Mouse (Mus musculus): ENCODE data around the gene Slc25a10. TPM values are rescaled to one million over a fixed set of nuclear protein-coding genes. Genes with fewer than 3 reads are reported as not detected.

Slc25a10 gene
- total RNA-seq, 2 experiments from 2014 or later = 3.2 to 8.7 TPM

DNA sequence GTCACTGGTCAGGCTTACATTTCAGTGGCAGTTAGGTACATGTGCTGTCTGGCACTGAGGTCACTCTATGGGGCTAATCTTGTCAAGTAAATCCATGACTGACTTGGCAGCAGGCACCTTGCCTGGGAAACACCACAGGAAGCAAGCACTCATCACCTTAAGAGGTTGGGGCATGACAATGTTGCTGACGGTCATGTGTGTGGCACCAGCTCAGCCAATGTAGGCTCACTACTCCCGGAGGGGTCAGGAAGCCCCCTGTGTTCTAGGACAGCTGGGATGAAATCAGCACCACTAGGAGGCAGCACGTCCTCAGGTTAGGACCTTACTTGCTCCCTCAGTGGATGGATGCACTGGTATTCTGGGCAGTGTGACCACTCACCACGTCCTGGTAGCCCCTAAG is 50.3 kb downstream of the Slc25a10 start:
- no peak for DNase-seq

DNA sequence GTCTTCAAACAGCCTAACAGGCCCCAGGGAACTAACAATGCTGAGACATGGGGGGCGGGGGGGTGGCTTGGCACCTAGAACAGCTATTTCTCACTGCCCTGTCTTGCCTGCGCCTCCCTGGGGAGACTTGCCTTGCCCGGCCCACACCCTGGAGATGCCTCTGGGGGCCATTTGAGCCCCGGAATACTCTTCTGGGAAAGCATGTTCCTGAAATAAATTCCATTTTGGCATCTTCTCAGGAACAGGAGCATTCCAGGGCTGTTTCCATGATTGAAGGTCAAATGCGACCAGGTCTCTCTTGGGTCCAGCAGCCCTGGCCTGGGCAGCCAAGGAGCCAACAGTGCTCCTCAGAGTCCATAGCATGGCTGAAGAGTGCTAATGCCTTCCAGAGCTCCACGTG is 50.7 kb downstream of the Slc25a10 start:
- no peak for DNase-seq

DNA sequence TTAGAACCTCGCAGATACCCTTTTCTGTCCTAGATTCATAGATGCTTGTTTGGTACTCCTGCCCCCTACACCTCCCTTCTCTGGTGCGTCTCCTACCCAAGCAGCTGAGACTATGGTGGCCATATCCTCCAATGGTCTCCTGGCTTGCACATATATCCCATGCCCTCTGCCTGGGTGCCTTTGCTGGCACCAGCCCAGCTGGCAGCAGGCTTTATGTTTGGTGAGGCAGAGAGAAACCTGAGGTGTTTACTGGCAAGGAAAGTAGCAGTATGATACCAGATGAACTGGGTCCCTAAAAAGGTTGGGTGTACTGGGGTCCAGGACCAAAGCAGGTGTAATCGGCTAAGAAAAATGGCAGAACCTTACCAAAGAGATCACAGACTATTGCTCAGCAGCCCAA is 54.3 kb downstream of the Slc25a10 start:
- DNase-seq = no peak

DNA sequence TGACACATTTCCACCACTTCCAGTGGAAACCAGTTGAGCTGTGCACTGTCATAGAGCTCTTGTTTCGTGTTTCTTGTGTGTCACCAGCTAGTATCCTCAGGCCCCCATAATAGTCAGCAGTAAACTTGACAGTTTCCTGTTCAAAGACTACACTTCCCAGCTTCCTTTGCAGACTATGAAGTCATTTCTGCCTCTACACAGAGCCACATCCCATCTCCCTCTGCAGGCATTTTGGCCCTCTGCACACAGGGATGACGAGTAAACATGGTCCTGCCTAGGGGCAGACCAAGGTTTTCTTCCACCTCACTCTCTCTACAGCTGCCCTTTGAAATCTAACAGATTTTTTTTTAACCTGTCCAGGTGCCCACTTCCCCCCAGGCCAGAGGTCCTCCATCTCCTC is 55.8 kb downstream of the Slc25a10 start:
- no peak for DNase-seq

DNA sequence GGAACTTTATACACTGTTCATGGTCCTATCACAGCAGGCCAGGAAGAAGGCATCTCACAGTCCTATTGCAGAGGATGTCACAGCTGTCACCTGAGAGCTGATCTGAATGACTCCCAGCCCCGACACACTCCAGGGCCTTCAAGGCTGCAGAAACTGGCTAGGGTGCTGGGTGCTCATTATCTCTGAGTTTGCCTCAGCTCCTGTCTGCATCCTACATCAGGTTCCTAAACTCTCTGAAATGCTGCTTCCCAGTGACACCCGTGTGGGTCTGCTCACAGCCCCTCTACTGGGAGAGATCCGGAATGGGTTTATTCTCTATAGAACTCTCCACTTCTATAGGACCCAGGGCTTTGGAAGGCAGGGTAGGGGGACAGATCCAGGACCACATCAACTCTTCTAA is 56.6 kb downstream of the Slc25a10 start:
- DNase-seq = no peak

DNA sequence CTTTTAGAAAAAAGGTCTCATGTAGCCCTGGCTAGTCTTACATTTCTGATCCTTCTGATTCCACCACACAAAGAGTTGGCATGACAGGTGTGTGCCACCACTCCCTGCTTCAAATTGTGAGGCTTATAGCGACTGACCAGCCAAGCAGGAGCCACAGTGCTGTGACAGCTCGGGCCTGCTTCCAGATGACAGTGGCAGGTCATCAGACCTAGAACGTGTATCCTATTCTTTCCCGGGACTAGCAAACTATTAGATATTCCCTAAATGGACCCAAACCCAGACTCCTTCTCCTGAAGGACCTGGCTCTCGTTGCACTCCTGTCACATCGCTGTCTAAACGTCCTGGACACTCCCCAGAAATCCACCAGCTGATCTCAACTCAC is 57.1 kb downstream of the Slc25a10 start:
- DNase-seq = no peak

Other genes with a start within 250 kb of the Slc25a10 start
- 100 to 1,000 TPM; 236 to 249 TPM for gene Actg1, start 143.3 kb upstream of the Slc25a10 start, total RNA-seq (2021)
- under 1 TPM; 0.29 to 0.31 TPM for gene Fscn2, start 130.3 kb upstream of the Slc25a10 start, total RNA-seq (2021)
- 10 to 100 TPM; 14.0 to 16.5 TPM for gene Faap100, start 113.1 kb upstream of the Slc25a10 start, total RNA-seq (2021)
- 10 to 100 TPM; 67.9 to 72.7 TPM for gene Nploc4, start 54.1 kb upstream of the Slc25a10 start, total RNA-seq (2021)
- 1 to 10 TPM in 1 of 2 experiments, under 1 TPM in 1; 0.54 to 1.1 TPM for gene Tspan10, start 49.2 kb upstream of the Slc25a10 start, total RNA-seq (2021)
- under 1 TPM in 1 of 2 experiments, not detected in 1; 0.83 TPM for gene Pde6g, start 38.3 kb upstream of the Slc25a10 start, total RNA-seq (2021)
- gene Oxld1, start 33.8 kb upstream of the Slc25a10 start, total RNA-seq (2021) = 10 to 100 TPM; 23.3 to 25.0 TPM
- 1 to 10 TPM; 5.8 to 7.6 TPM for gene Ccdc137, start 33.7 kb upstream of the Slc25a10 start, total RNA-seq (2021)
- 1 to 10 TPM; 5.2 to 9.1 TPM for gene Arl16, start 24.2 kb upstream of the Slc25a10 start, total RNA-seq (2021)
- 100 to 1,000 TPM; 156 to 166 TPM for gene Mrpl12, start 7.2 kb upstream of the Slc25a10 start, total RNA-seq (2021)
- gene Gcgr, start 38.9 kb downstream of the Slc25a10 start, total RNA-seq (2021) = under 1 TPM in 1 of 2 experiments, not detected in 1; 0.31 TPM
- 10 to 100 TPM; 21.4 to 23.7 TPM for gene Mcrip1, start 57.9 kb downstream of the Slc25a10 start, total RNA-seq (2021)
- gene Ppp1r27, start 59.3 kb downstream of the Slc25a10 start, total RNA-seq (2021) = 100 to 1,000 TPM in 1 of 2 experiments, 10 to 100 TPM in 1; 92.3 to 377 TPM
- gene P4hb, start 81.4 kb downstream of the Slc25a10 start, total RNA-seq (2021) = 100 to 1,000 TPM; 192 to 198 TPM
- gene Arhgdia, start 89.8 kb downstream of the Slc25a10 start, total RNA-seq (2021) = 10 to 100 TPM; 80.1 to 95.2 TPM
- 10 to 100 TPM; 39.1 to 40.5 TPM for gene Alyref, start 106.5 kb downstream of the Slc25a10 start, total RNA-seq (2021)
- gene Anapc11, start 106.6 kb downstream of the Slc25a10 start, total RNA-seq (2021) = 10 to 100 TPM; 50.7 to 51.6 TPM
- gene Npb, start 116.6 kb downstream of the Slc25a10 start, total RNA-seq (2021) = not detected
- 10 to 100 TPM; 30.7 to 34.7 TPM for gene Pcyt2, start 126.1 kb downstream of the Slc25a10 start, total RNA-seq (2021)
- 1 to 10 TPM; 4.3 to 7.2 TPM for gene Sirt7, start 133.4 kb downstream of the Slc25a10 start, total RNA-seq (2021)
- 10 to 100 TPM; 41.8 to 47.1 TPM for gene Mafg, start 141.8 kb downstream of the Slc25a10 start, total RNA-seq (2021)
- 1 to 10 TPM; 6.7 to 6.8 TPM for gene Pycr1, start 151.9 kb downstream of the Slc25a10 start, total RNA-seq (2021)
- gene Myadml2, start 156.3 kb downstream of the Slc25a10 start, total RNA-seq (2021) = 100 to 1,000 TPM; 121 to 134 TPM
- gene Notum, start 169.3 kb downstream of the Slc25a10 start, total RNA-seq (2021) = under 1 TPM in 1 of 2 experiments, not detected in 1; 0.18 TPM
- gene Aspscr1, start 181.1 kb downstream of the Slc25a10 start, total RNA-seq (2021) = 10 to 100 TPM; 25.8 to 28.8 TPM
- gene Cenpx, start 221.9 kb downstream of the Slc25a10 start, total RNA-seq (2021) = 10 to 100 TPM; 25.4 to 32.7 TPM
- 1 to 10 TPM; 4.0 to 4.3 TPM for gene Lrrc45, start 222.1 kb downstream of the Slc25a10 start, total RNA-seq (2021)
- 1 to 10 TPM; 1.2 TPM for gene Rac3, start 229.6 kb downstream of the Slc25a10 start, total RNA-seq (2021)
- gene Dcxr, start 235.4 kb downstream of the Slc25a10 start, total RNA-seq (2021) = 1 to 10 TPM; 5.8 to 6.0 TPM
- gene Cbr2, start 240.3 kb downstream of the Slc25a10 start, total RNA-seq (2021) = 10 to 100 TPM in 1 of 2 experiments, 1 to 10 TPM in 1; 9.6 to 16.9 TPM